In the genomic region with DNA sequence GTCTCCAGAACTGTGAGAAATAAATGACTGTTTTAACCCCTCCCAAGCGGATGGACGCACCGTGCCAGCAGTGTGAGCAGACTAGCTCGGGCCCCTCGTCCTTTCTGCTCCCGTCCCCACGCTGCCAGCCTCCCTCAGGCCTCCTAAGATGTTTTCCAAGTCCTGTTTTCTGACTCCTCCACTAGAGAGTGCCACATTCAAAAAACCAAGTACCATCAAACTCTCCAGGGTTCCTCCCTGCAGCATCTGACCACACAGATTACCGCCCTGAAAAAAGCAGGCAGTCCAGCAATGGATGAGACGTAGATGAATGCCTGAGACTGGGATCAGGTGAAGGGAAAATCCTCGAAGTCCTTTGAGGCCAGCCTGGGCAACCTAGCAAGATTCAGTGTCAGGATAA, we compare ENCODE assay signal across 31 mouse cellular contexts. TPM values are rescaled to one million over a fixed set of nuclear protein-coding genes. Genes with fewer than 3 reads are reported as not detected.
A peak's percentile ranks its signal among the peaks of the same experiment; 100 is the strongest.
DNase-seq lines count a peak whose midpoint lies in the region; ATAC-seq and TF ChIP-seq lines count a peak whose summit lies in the region.
"Had no signal": no experiment of that assay in that cellular context is flagged by ENCODE, and none has a peak within 500 bp of the region (broad histone marks: within the 10 kb centered on the region; RNA-seq: fewer than 3 reads in every experiment).

No protein-coding gene starts in this region.

- H3K27ac ChIP-seq in heart, adult 2 months: no peak overlapping the region
- H3K27ac ChIP-seq in lung, postnatal 0 days (ENCODE audit: low read length): no peak overlapping the region
- H3K27ac ChIP-seq: hindbrain, embryonic 13.5 days; kidney, embryonic 15.5 days; limb, embryonic 13.5 days; lung, embryonic 15.5 days; midbrain, embryonic 12.5 days; neural tube, embryonic 12.5 days had no signal

- TF ChIP-seq CTCF in heart, adult 2 months (IDR thresholded peaks at IDR 0.05): peak; percentile 20; the same call in 1 of the 2 replicates
- peak; percentile 31; the same call in 1 of the 2 replicates for TF ChIP-seq CTCF in lung, postnatal 0 days (IDR thresholded peaks at IDR 0.05)

- no peaks in the 10 kb centered on the region for H3K36me3 ChIP-seq in heart, adult 2 months (ENCODE audit: control insufficient read depth, insufficient read depth, low read length)
- no peaks in the 10 kb centered on the region for H3K36me3 ChIP-seq in lung, postnatal 0 days (ENCODE audit: insufficient read depth, low read length)
- H3K36me3 ChIP-seq: lung, embryonic 15.5 days had no signal

- intact Hi-C loops in heart, adult 2 months (cut with DNase I): loop anchor here (5.0 kb wide), 1 partner anchor 102 kb away; no protein-coding TSS in a partner anchor
- intact Hi-C loops in heart, postnatal 36 days (cut with DNase I): no loop called here

- H3K9me3 ChIP-seq in lung, postnatal 0 days (ENCODE audit: low read length): no peaks in the 10 kb centered on the region
- H3K9me3 ChIP-seq: hindbrain, embryonic 13.5 days; kidney, embryonic 15.5 days; limb, embryonic 13.5 days; lung, embryonic 15.5 days; megakaryocyte, embryonic 14.5 days; midbrain, embryonic 12.5 days; neural tube, embryonic 12.5 days had no signal

- H3K4me3 ChIP-seq in heart, adult 2 months: no peak overlapping the region
- H3K4me3 ChIP-seq in lung, postnatal 0 days (ENCODE audit: low read depth, low read length): no peak overlapping the region
- H3K4me3 ChIP-seq: erythroblast, embryonic 14.5 days; hindbrain, embryonic 13.5 days; kidney, embryonic 15.5 days; limb, embryonic 13.5 days; lung, embryonic 15.5 days; megakaryocyte, embryonic 14.5 days; midbrain, embryonic 12.5 days; myocyte; neural tube, embryonic 12.5 days had no signal

- no peak for TF ChIP-seq EP300 in heart, adult 2 months (IDR thresholded peaks at IDR 0.05; ENCODE audit: insufficient read depth, low read depth, low read length)
- TF ChIP-seq EP300 in lung, postnatal 0 days (IDR thresholded peaks at IDR 0.05): no peak

- H3K4me1 ChIP-seq in heart, adult 2 months (ENCODE audit: control insufficient read depth, insufficient read depth, low read length): peaks cover 4% of the 10 kb centered on the region
- H3K4me1 ChIP-seq in lung, postnatal 0 days (ENCODE audit: insufficient read depth, low read depth, low read length): peaks cover 2% of the 10 kb centered on the region; the same call in 1 of the 2 replicates

- H3K27me3 ChIP-seq in heart, adult 2 months (ENCODE audit: control insufficient read depth, insufficient read depth, low read length): no peaks in the 10 kb centered on the region
- no peaks in the 10 kb centered on the region for H3K27me3 ChIP-seq in lung, postnatal 0 days (replicated peaks; ENCODE audit: insufficient read depth, low read length)
- H3K27me3 ChIP-seq: hindbrain, embryonic 13.5 days; lung, embryonic 15.5 days; neural tube, embryonic 12.5 days had no signal

- ATAC-seq in lung, postnatal 0 days: no peak
- ATAC-seq: forebrain, postnatal 0 days had no signal

- 71% methylated on average over 10 of the region's 10 CpGs for WGBS in heart, adult 2 months
- 60% methylated on average over 10 of the region's 10 CpGs for WGBS in lung, postnatal 0 days

- no peak for TF ChIP-seq POLR2A in heart, adult 2 months (IDR thresholded peaks at IDR 0.05; ENCODE audit: insufficient read depth, low read depth, low read length)

- no peak overlapping the region for H3K9ac ChIP-seq in heart, adult 2 months (ENCODE audit: low read depth, low read length)
- no peak overlapping the region for H3K9ac ChIP-seq in lung, postnatal 0 days (replicated peaks; ENCODE audit: low read depth)
- H3K9ac ChIP-seq: forebrain, postnatal 0 days; hindbrain, embryonic 13.5 days; kidney, embryonic 15.5 days; limb, embryonic 13.5 days; lung, embryonic 15.5 days; midbrain, embryonic 12.5 days; neural tube, embryonic 12.5 days had no signal

- peak; percentile 43 to 80 for DNase-seq in adrenal gland, adult (ENCODE audit: inconsistent age in 2 of 2, low spot score in 1 of 2)
- no peak for DNase-seq in adrenal gland, adult 18-20 months (ENCODE audit: low spot score in 2 of 2)
- no peak for DNase-seq in heart, adult 2 months
- DNase-seq in heart, adult 9 months (ENCODE audit: low spot score in 2 of 2): no peak
- DNase-seq in lung, postnatal 0 days (ENCODE audit: low spot score): no peak
- no peak for DNase-seq in lung, postnatal 25 days (ENCODE audit: low spot score)
- DNase-seq in kidney, postnatal 4 days: no peak
- no peak for DNase-seq in heart, postnatal 36 days
- DNase-seq: cerebellum, adult 18-20 months; cerebellum, postnatal 10 days; forebrain, postnatal 0 days; gastrocnemius, postnatal 14 days; heart, postnatal 4 days; kidney, adult 11 months; layer of hippocampus, adult 9-11 months; lung, postnatal 4 days; right cerebral cortex, adult 18-20 months; spleen, adult 18-20 months; thymus, adult 2 months; thymus, postnatal 36 days had no signal

- no peak overlapping the region for H3K4me2 ChIP-seq in lung, postnatal 0 days (replicated peaks; ENCODE audit: low read depth, low read length)
- H3K4me2 ChIP-seq: heart, embryonic 11.5 days; hindbrain, embryonic 13.5 days; kidney, embryonic 15.5 days; limb, embryonic 13.5 days; liver, embryonic 11.5 days; lung, embryonic 15.5 days; midbrain, embryonic 12.5 days; neural tube, embryonic 12.5 days had no signal

- H3K79me2 ChIP-seq in heart, adult 2 months (replicated peaks; ENCODE audit: control insufficient read depth, insufficient read depth, low read length): peaks cover 5% of the 10 kb centered on the region

RNA-seq across cellular contexts. Expression of gene Slc23a2, which starts 4.4 kb away (rescaled TPM):
- total RNA-seq in adrenal gland, adult 18-20 months (2021): 100 to 1,000 TPM; 239 to 346 TPM
- 10 to 100 TPM; 11.8 to 15.6 TPM for total RNA-seq in heart, adult 2 months (2021)
- 11.2 and 19.3 TPM in 2 replicates for polyA plus RNA-seq in heart, adult 2 months (2012; rRNA removed)
- 26.6 and 35.8 TPM in 2 replicates for polyA plus RNA-seq in lung, postnatal 0 days (2015; fragmentation: Nextera tagmentation; extraction: Ambion mirVana)
- total RNA-seq in heart, postnatal 36 days (2021): 10 to 100 TPM; 13.0 to 14.1 TPM
- polyA plus RNA-seq: erythroblast, embryonic 14.5 days had no signal

Comparison
In these comparisons a context has a peak if more than half of its experiments do, and no peak if none do; other contexts are left out.
1. DNase-seq: peak in adrenal gland, adult (2 of 2); none in adrenal gland, adult 18-20 months (0 of 2), heart, adult 2 months (0 of 2), heart, adult 9 months (0 of 2), lung, postnatal 0 days (single experiment), lung, postnatal 25 days (single experiment), kidney, postnatal 4 days (0 of 2) and heart, postnatal 36 days (0 of 2).
2. RNA of gene Slc23a2, which starts 4.4 kb away (total RNA-seq): 239 to 346 TPM in adrenal gland, adult 18-20 months; 11.8 to 15.6 TPM in heart, adult 2 months and 13.0 to 14.1 TPM in heart, postnatal 36 days; every median in the first group is over 10 times any median in the second.